Mouse (Mus musculus): ENCODE measurements around the gene Pcbd2. TPM values are rescaled to one million over a fixed set of nuclear protein-coding genes. Genes with fewer than 3 reads are reported as not detected.

Gene Pcbd2
- total RNA-seq, 2 experiments from 2014 or later, result 55.0 to 56.2 TPM

GRCm38 (mm10) chr13:55733628-55734502 lies 6.7 kb downstream of the Pcbd2 start:
- no peak for DNase-seq (ENCODE audit: low spot score in 2 of 2)

DNA sequence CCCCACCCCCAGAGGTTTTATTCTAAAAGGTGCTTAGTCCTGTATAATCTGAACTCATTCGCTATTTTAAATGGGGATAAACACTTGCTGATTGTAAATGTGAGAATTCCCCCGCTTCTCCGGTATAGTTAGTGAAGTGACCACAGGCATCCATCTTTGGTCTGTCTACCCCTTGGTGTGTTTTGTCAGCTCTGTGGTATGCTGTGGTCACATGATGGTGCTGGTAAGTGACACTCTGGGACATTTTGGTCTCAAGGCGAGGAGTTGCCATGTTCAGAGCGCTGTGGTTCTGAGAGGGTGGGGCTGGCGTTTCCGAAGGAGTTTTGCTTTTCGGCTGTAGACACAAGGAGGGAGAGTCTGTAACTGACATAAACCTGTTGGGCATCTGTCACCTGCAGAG lies 10.7 kb downstream of the Pcbd2 start:
- DNase-seq (ENCODE audit: low spot score in 2 of 2), result no peak

DNA sequence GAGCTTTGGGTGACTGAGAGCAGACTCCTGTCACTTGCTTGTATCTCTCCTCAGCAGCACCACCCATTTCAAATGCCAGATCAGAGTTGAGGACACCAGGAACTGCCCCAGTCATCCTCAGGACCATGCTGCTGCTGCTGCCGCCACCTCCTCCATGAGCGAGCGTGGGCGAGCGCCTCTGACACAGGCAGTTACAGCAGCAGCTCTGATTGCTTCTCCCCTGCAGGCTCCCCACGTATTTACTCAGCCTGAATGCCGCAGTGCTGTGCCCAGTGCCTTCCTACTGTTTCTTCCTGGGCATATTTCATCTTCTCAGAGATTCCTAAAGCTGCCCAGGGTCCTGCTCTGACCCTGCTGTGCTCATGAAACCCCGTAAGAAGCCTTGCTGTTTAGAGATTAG lies 15.1 kb downstream of the Pcbd2 start:
- no peak for DNase-seq (ENCODE audit: low spot score in 2 of 2)

DNA sequence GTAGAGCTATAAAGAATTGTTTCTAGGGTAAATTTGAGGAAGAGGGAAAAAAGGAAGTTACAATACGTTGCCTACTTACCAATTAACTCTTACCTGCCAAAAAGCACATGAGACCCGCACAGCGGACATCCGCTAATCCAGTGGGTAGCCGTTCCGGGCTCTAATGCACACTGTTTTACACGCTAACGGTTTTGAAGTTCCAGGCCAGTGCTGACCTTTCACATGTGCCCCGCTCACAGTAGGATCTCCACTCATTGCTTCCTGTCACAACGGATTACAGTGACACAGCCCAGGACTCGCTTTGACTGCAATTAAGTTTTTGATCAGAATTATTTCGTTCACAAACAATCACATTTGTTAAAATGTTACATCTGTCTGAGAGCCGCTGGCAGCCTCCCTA lies 27.2 kb downstream of the Pcbd2 start:
- no peak for DNase-seq (ENCODE audit: low spot score in 2 of 2)

GRCm38 (mm10) chr13:55756789-55757188 lies 29.6 kb downstream of the Pcbd2 start:
- no peak for DNase-seq (ENCODE audit: low spot score in 2 of 2)

- DNase-seq (ENCODE audit: low spot score in 2 of 2), result no peak
Observed at GRCm38 (mm10) chr13:55757645-55758044, 30.5 kb downstream of the Pcbd2 start.

DNA sequence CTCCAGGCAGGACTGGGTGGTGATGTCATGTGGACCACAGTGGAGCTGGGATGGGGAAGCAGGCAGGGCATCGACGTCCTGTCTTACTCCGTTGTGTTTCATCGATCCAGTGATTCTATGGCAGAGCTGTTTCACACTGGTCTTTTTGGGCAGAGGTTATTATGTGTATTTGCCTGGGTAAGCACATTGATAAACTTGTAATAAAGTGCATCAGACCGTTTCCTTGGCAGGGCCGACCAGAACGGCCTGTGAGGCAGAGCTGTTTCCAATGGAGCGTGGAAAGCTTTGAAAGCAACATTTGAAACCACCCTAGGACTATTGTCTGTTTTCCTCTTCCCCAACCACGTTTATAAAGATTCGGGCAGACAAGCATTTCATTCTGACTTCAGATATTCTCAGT lies 33.4 kb downstream of the Pcbd2 start:
- no peak for DNase-seq (ENCODE audit: low spot score in 2 of 2)

DNA sequence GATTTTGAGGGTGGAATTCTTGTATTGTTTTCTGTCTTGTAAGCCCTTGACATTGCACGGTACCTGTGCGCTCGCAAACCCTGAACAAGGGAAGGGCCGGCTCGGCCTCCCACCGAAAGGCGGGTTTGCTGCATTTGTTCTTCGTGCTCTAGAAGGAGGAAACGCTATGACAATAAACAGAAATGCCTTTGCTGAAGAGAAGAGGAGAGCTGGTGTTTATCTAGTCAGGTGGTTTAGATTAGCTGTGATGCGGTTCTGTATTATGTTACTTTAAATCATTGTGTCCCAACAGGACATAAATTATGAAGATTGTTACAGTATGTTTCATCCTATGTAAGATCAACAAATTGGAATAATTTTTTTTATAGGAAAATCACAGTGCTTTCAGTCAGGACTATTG lies 34.3 kb downstream of the Pcbd2 start:
- DNase-seq (ENCODE audit: low spot score in 2 of 2), result no peak

- DNase-seq (ENCODE audit: low spot score in 2 of 2), result no peak
Observed at GRCm38 (mm10) chr13:55774352-55774751, 47.2 kb downstream of the Pcbd2 start.

- no peak for DNase-seq (ENCODE audit: low spot score in 2 of 2)
Observed at GRCm38 (mm10) chr13:55775056-55775455, 47.9 kb downstream of the Pcbd2 start.

GRCm38 (mm10) chr13:55784268-55784667 lies 57.1 kb downstream of the Pcbd2 start, which contains the start of gene Catsper3:
Gene Catsper3 (plus strand): TSS chr13:55784568.
- no peak for DNase-seq (ENCODE audit: low spot score in 2 of 2)

GRCm38 (mm10) chr13:55786120-55786519 lies 59.0 kb downstream of the Pcbd2 start:
- DNase-seq (ENCODE audit: low spot score in 2 of 2), result no peak

DNA sequence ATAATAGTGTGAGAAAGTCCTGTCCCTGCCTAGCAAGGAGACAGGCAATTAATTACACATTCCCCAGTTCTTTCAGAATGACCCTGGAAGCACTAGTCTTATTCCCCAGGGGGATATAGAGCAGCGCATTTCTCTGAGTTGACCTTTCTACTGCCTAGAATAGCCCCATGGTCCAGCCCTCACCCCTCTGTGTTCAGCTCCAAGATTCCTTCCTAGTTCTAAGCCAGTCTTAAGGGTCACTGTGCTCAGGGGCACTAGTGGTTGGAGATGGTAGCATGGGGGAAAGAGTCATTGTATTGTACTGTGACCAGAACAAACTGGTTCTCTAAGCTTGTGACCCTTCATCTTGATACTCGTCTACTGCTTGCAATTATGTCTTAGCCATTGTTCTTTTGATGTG lies 74.1 kb downstream of the Pcbd2 start:
- DNase-seq (ENCODE audit: low spot score in 2 of 2), result no peak

GRCm38 (mm10) chr13:55803973-55804372 lies 76.8 kb downstream of the Pcbd2 start:
- DNase-seq (ENCODE audit: low spot score in 2 of 2), result no peak

DNA sequence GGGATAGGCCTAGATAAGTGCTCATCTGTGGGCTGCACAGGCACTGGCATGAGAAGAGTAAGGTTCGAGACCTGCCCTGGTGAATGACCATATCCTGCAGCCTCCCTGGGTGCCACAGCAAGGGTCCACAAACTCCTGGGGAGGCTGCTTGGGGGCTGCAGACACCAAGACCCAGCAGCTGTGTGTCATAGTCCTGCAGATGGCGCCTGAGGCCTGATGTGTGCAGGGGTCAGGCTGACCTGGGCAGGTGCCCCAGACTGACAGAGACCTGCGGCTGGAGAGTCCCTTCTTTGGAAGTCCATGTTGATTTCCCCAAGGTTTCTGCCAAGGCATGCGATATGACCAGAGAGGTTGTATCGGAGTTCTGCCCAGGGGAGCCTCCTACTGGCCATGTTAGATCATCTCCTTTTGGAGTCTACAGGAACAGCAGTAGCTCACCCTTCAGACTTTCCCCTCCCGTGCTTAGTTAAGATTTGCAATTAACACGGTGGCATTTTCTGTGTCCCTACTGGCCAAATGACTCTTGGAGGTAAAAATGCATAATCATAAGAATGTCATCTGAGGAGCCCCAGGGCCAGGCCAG lies 82.0 kb downstream of the Pcbd2 start:
- DNase-seq (ENCODE audit: low spot score in 2 of 2), result no peak

DNA sequence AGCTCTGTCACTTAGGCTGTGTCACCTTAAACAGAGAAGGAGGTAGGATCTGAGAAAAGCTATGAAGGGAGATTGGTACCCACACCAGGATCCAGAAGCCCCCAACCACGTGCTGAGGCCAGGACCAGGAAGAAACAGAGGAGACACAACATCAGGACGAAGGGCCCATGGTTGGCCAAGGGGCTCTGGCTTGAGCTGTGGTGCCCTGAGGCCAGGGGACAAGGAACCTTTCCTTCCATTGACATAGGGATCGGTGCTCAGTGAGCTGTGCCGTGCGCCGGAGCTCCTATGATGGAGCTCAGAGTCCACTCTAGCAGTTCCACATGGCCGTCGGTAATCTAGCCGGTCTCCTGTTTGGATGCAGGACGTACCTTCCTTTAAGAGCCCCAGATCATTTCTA lies 82.5 kb downstream of the Pcbd2 start:
- DNase-seq (ENCODE audit: low spot score in 2 of 2), result no peak

GRCm38 (mm10) chr13:55810947-55811346 lies 83.8 kb downstream of the Pcbd2 start:
- no peak for DNase-seq (ENCODE audit: low spot score in 2 of 2)

DNA sequence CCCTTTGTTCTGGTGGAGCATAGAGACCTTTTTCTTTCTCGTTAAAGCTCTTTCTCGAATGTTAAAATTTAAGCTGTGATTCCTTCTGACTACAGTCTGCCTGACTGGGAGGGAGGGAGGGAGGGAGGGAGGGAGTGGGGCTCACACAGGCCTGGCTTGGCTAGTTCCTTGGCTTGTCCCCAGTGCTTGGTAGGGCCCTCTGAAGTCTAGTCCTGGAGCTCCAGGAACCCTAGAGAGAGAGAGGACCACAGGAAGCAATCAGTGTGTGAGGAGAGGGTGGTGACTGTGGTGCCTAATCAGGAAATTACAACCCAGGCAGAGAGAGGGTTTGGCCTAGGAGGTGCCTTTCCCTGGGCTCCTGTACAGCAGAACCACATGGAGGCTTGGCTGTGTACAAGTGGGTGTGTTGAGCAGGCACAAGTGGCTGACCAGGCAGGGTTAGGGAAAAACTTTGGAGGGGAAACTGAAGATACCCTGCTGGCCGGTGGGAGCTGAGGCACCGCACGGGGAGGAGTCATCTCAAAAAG lies 86.4 kb downstream of the Pcbd2 start:
- no peak for DNase-seq (ENCODE audit: low spot score in 2 of 2)

- no peak for DNase-seq (ENCODE audit: low spot score in 2 of 2)
Observed at GRCm38 (mm10) chr13:55814834-55815233, 87.7 kb downstream of the Pcbd2 start.

DNA sequence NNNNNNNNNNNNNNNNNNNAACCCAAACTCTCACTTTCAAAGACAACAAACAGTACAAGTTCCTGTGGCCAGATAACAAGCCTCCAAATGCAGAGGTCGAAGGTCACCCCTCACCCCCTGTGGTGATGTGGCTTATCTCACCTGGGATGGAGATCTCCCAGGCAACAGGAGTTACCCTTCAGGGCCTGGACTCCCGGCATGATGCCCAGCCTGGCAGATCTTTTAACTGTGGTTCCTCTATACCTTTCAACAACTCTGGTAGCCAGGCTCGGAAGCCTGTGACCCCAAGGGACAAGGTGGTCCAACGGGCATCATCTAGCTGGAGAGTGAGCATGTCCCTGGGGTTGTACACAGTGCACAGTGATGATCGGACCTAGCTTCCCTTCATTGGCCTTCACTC lies 95.3 kb downstream of the Pcbd2 start:
- no peak for DNase-seq (ENCODE audit: low spot score in 2 of 2)

GRCm38 (mm10) chr13:55824151-55824945 lies 97.2 kb downstream of the Pcbd2 start:
- DNase-seq (ENCODE audit: low spot score in 2 of 2), result no peak

- no peak for DNase-seq (ENCODE audit: low spot score in 2 of 2)
Observed at GRCm38 (mm10) chr13:55825245-55825681, 98.1 kb downstream of the Pcbd2 start.

Measured in adrenal gland, postnatal 4 days (tissue).